ENCODE assay signal across 10 mouse cellular contexts in the genomic region with DNA sequence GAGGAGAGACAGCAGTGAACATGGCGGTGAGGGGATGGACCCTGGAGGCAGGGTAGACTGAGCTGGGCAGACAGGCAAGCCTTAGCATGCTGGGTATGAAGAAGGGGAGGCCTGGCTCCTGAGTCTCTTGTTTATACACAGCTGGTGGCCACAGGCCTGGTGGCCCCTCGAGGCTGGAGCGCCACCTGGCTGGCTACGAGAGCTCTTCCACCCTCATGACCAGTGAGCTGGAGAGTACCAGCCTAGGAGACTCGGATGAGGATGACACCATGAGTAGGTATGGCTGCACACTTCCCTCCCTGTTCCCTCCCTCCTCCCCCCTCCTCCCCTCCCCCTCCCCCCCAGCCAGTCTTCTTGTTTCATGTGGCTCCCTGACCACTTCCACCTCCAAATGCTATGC. TPM values are rescaled to one million over a fixed set of nuclear protein-coding genes. Genes with fewer than 3 reads are reported as not detected.
DNase-seq lines count a peak whose midpoint lies in the region; ATAC-seq and TF ChIP-seq lines count a peak whose summit lies in the region.
"Had no signal": no experiment of that assay in that cellular context is flagged by ENCODE, and none has a peak within 500 bp of the region (broad histone marks: within the 10 kb centered on the region; RNA-seq: fewer than 3 reads in every experiment).

No protein-coding gene starts in this region.

- peaks cover 22% of the 10 kb centered on the region for H3K4me1 ChIP-seq in hindbrain, postnatal 0 days (ENCODE audit: insufficient read depth, low read length)
- H3K4me1 ChIP-seq in hindbrain, embryonic 11.5 days (replicated peaks; ENCODE audit: control insufficient read depth, insufficient read depth, low read length) = 0 out of 2 replicates have a peak, but pooled peaks cover 4% of the 10 kb centered on the region

- no peak overlapping the region for H3K4me2 ChIP-seq in hindbrain, postnatal 0 days (ENCODE audit: low read depth, low read length)
- H3K4me2 ChIP-seq in hindbrain, embryonic 11.5 days (replicated peaks; ENCODE audit: low read depth, low read length) = no peak overlapping the region
- H3K4me2 ChIP-seq: lung, embryonic 15.5 days had no signal

- no peak for ATAC-seq in hindbrain, postnatal 0 days
- ATAC-seq in hindbrain, embryonic 11.5 days (ENCODE audit: low FRiP score) = no peak

- DNase-seq in hindbrain, postnatal 0 days (ENCODE audit: low spot score) = no peak
- no peak for DNase-seq in hindbrain, embryonic 11.5 days (ENCODE audit: low spot score)
- peak; percentile 49 for DNase-seq in B cell, adult 2 months
- peak; percentile 79 for DNase-seq in ES-CJ7 (ENCODE audit: low read depth, low spot score)
- peak; percentile 58 for DNase-seq in induced T-regulatory cell, adult 2 months (ENCODE audit: low read depth)
- no peak for DNase-seq in urinary bladder, postnatal 25 days (ENCODE audit: low spot score)
- no peak for DNase-seq in adrenal gland, postnatal 36 days
- no peak for DNase-seq in kidney, adult 9 months

- H3K27ac ChIP-seq in hindbrain, postnatal 0 days = no peak overlapping the region
- H3K27ac ChIP-seq in hindbrain, embryonic 11.5 days (ENCODE audit: low read depth, low read length) = no peak overlapping the region
- H3K27ac ChIP-seq: lung, embryonic 15.5 days had no signal

- WGBS in hindbrain, postnatal 0 days = 55% methylated on average over 5 of the region's 5 CpGs
- 69% methylated on average over 5 of the region's 5 CpGs for WGBS in hindbrain, embryonic 11.5 days

- H3K9me3 ChIP-seq in hindbrain, postnatal 0 days (ENCODE audit: low read length) = no peaks in the 10 kb centered on the region
- H3K9me3 ChIP-seq in hindbrain, embryonic 11.5 days (ENCODE audit: control insufficient read depth, low read length) = no peaks in the 10 kb centered on the region
- H3K9me3 ChIP-seq: lung, embryonic 15.5 days had no signal

- no peak overlapping the region for H3K4me3 ChIP-seq in hindbrain, postnatal 0 days (ENCODE audit: low read length)
- no peak overlapping the region for H3K4me3 ChIP-seq in hindbrain, embryonic 11.5 days (ENCODE audit: low read depth, low read length)
- H3K4me3 ChIP-seq: erythroblast, embryonic 14.5 days; lung, embryonic 15.5 days had no signal

- no peak overlapping the region for H3K9ac ChIP-seq in hindbrain, postnatal 0 days (replicated peaks; ENCODE audit: low read length)
- no peak overlapping the region for H3K9ac ChIP-seq in hindbrain, embryonic 11.5 days (ENCODE audit: low read depth, low read length)
- H3K9ac ChIP-seq: lung, embryonic 15.5 days had no signal

- TF ChIP-seq CTCF in hindbrain, postnatal 0 days (IDR thresholded peaks at IDR 0.05; ENCODE audit: low read depth) = peak; percentile 48

- peaks cover 54% of the 10 kb centered on the region for H3K36me3 ChIP-seq in hindbrain, postnatal 0 days (ENCODE audit: insufficient read depth, low read length)
- peaks cover 20% of the 10 kb centered on the region for H3K36me3 ChIP-seq in hindbrain, embryonic 11.5 days (ENCODE audit: control insufficient read depth, insufficient read depth, low read length)

- H3K27me3 ChIP-seq in hindbrain, postnatal 0 days (ENCODE audit: insufficient read depth, low read length) = no peaks in the 10 kb centered on the region
- H3K27me3 ChIP-seq in hindbrain, embryonic 11.5 days (ENCODE audit: control insufficient read depth, insufficient read depth, low read length) = no peaks in the 10 kb centered on the region
- H3K27me3 ChIP-seq: lung, embryonic 15.5 days had no signal

RNA-seq across cellular contexts. Expression of gene Dvl2, which starts 5.1 kb away (rescaled TPM):
- 20.9 and 37.3 TPM in 2 replicates for total RNA-seq in hindbrain, postnatal 0 days (2014; rRNA removed)
- polyA plus RNA-seq in hindbrain, postnatal 0 days (2015; fragmentation: Nextera tagmentation; extraction: Ambion mirVana) = 18.1 and 19.3 TPM in 2 replicates
- 24.6 and 27.2 TPM in 2 replicates for polyA plus RNA-seq in hindbrain, embryonic 11.5 days (2014; fragmentation: Nextera tagmentation; extraction: Ambion mirVana)
- 10 to 100 TPM; 15.6 to 17.4 TPM for total RNA-seq in adrenal gland, postnatal 36 days (2021)

RNA-seq across cellular contexts. Expression of gene Acadvl, which starts 9.7 kb away (rescaled TPM):
- 44.4 and 47.2 TPM in 2 replicates for total RNA-seq in hindbrain, postnatal 0 days (2014; rRNA removed)
- 65.2 and 75.2 TPM in 2 replicates for polyA plus RNA-seq in hindbrain, postnatal 0 days (2015; fragmentation: Nextera tagmentation; extraction: Ambion mirVana)
- polyA plus RNA-seq in hindbrain, embryonic 11.5 days (2014; fragmentation: Nextera tagmentation; extraction: Ambion mirVana) = 45.1 and 52.1 TPM in 2 replicates
- 100 to 1,000 TPM; 543 to 557 TPM for total RNA-seq in adrenal gland, postnatal 36 days (2021)

RNA-seq across cellular contexts. Expression of gene Phf23, which starts 9.9 kb away (rescaled TPM):
- 34.3 and 47.9 TPM in 2 replicates for total RNA-seq in hindbrain, postnatal 0 days (2014; rRNA removed)
- 44.0 and 46.0 TPM in 2 replicates for polyA plus RNA-seq in hindbrain, postnatal 0 days (2015; fragmentation: Nextera tagmentation; extraction: Ambion mirVana)
- 56.7 and 57.5 TPM in 2 replicates for polyA plus RNA-seq in hindbrain, embryonic 11.5 days (2014; fragmentation: Nextera tagmentation; extraction: Ambion mirVana)
- 10 to 100 TPM; 54.6 to 57.1 TPM for total RNA-seq in adrenal gland, postnatal 36 days (2021)

RNA-seq across cellular contexts. Expression of gene Dlg4, which starts 11.2 kb away (rescaled TPM):
- total RNA-seq in hindbrain, postnatal 0 days (2014; rRNA removed) = 209 and 225 TPM in 2 replicates
- 18.8 and 22.4 TPM in 2 replicates for polyA plus RNA-seq in hindbrain, postnatal 0 days (2015; fragmentation: Nextera tagmentation; extraction: Ambion mirVana)
- polyA plus RNA-seq in hindbrain, embryonic 11.5 days (2014; fragmentation: Nextera tagmentation; extraction: Ambion mirVana) = 13.2 and 18.7 TPM in 2 replicates
- total RNA-seq in adrenal gland, postnatal 36 days (2021) = 10 to 100 TPM; 27.4 to 40.4 TPM

RNA-seq across cellular contexts. Expression of gene Gabarap, which starts 14.6 kb away (rescaled TPM):
- 175 and 209 TPM in 2 replicates for total RNA-seq in hindbrain, postnatal 0 days (2014; rRNA removed)
- 548 and 563 TPM in 2 replicates for polyA plus RNA-seq in hindbrain, postnatal 0 days (2015; fragmentation: Nextera tagmentation; extraction: Ambion mirVana)
- 621 and 643 TPM in 2 replicates for polyA plus RNA-seq in hindbrain, embryonic 11.5 days (2014; fragmentation: Nextera tagmentation; extraction: Ambion mirVana)
- 100 to 1,000 TPM; 421 to 450 TPM for total RNA-seq in adrenal gland, postnatal 36 days (2021)

Comparison
In these comparisons a context has a peak if more than half of its experiments do, and no peak if none do; other contexts are left out.
1. DNase-seq: peak in B cell, adult 2 months (2 of 2), ES-CJ7 (single experiment) and induced T-regulatory cell, adult 2 months (single experiment); none in hindbrain, postnatal 0 days (single experiment), hindbrain, embryonic 11.5 days (single experiment), urinary bladder, postnatal 25 days (single experiment), adrenal gland, postnatal 36 days (0 of 2) and kidney, adult 9 months (single experiment).
2. RNA of gene Acadvl, which starts 9.7 kb away (total RNA-seq): 543 to 557 TPM in adrenal gland, postnatal 36 days; 44.4 to 47.2 TPM in hindbrain, postnatal 0 days; every median in the first group is over 10 times any median in the second.